8 mouse cellular contexts compared by ENCODE assay signal in the genomic region with DNA sequence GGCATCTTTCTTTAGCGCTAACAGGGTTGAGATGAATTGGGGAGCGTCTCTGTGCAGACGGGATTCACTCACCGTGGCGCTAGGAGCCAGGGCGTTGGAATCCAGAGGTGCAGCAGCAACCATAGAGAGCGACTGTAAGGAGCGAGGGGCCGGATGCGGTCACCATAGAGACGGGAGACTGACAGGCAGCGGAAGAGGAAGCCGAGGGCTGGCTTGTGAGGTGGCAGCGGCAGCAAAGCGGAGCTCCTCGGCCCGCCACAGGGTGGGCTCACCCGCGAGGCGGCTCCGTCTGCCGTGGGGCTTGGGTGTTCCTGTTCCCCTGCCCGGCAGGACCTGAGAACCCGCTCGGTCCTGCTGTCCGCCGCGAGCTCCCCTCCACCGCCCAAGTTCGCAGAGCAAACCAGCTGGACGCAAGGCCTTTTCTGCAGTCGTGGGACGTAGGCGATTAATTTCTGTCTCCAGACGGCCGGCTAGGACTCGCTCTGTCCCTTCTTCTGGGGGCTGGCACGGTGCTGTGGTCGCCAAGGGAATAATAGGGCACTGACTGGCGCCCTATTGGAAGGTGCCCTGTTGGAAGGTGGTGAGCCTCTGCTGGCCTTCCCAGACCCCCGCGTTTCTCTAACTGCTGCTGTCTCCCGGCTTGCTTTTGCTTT. TPM values are rescaled to one million over a fixed set of nuclear protein-coding genes. Genes with fewer than 3 reads are reported as not detected.
DNase-seq lines count a peak whose midpoint lies in the region; ATAC-seq and TF ChIP-seq lines count a peak whose summit lies in the region.

A gene (plus strand): TSS at position 195 of the 653 bp plus-strand sequence.

- no peak for TF ChIP-seq EP300 in stomach, postnatal 0 days (optimal IDR thresholded peaks at IDR 0.05)

- peak within 1 kb of the TSS; percentile 52 for H3K27ac ChIP-seq in bone marrow macrophage, adult 2 months (ENCODE audit: insufficient read depth, low read depth, low read length)
- peak within 1 kb of the TSS; percentile 70 for H3K27ac ChIP-seq in embryonic fibroblast, embryonic 13.5 days (ENCODE audit: insufficient read depth, low read length)
- H3K27ac ChIP-seq in heart, embryonic 11.5 days (ENCODE audit: low read depth, low read length), result peak within 1 kb of the TSS; percentile 84
- H3K27ac ChIP-seq in kidney, embryonic 15.5 days, result 0 out of 2 replicates have a peak within 1 kb of the TSS, but pooled peaks have one; percentile 61
- peak within 1 kb of the TSS; percentile 79 for H3K27ac ChIP-seq in liver, embryonic 13.5 days
- H3K27ac ChIP-seq in stomach, postnatal 0 days (replicated peaks), result peak within 1 kb of the TSS; percentile 26; the same call in 1 of the 2 replicates

- H3K9me3 ChIP-seq in heart, embryonic 11.5 days (replicated peaks; ENCODE audit: control insufficient read depth, low read length), result no peaks in the 10 kb centered on the region
- H3K9me3 ChIP-seq in kidney, embryonic 15.5 days (replicated peaks), result no peaks in the 10 kb centered on the region
- no peaks in the 10 kb centered on the region for H3K9me3 ChIP-seq in liver, embryonic 13.5 days (replicated peaks)
- no peaks in the 10 kb centered on the region for H3K9me3 ChIP-seq in stomach, postnatal 0 days (ENCODE audit: control insufficient read depth, low read length)

- H3K4me2 ChIP-seq in heart, embryonic 11.5 days, result peak within 1 kb of the TSS; percentile 72
- H3K4me2 ChIP-seq in kidney, embryonic 15.5 days, result peak within 1 kb of the TSS; percentile 72
- H3K4me2 ChIP-seq in liver, embryonic 13.5 days, result peak within 1 kb of the TSS; percentile 83
- peak within 1 kb of the TSS; percentile 86 for H3K4me2 ChIP-seq in stomach, postnatal 0 days (replicated peaks; ENCODE audit: low read depth)

- TF ChIP-seq CTCF in bone marrow macrophage, adult 2 months (IDR thresholded peaks at IDR 0.05; ENCODE audit: low read depth, low read length), result no peak
- no peak for TF ChIP-seq CTCF in embryonic fibroblast, embryonic 13.5 days (IDR thresholded peaks at IDR 0.05; ENCODE audit: borderline replicate concordance, insufficient read depth, low read length)
- no peak for TF ChIP-seq CTCF in stomach, postnatal 0 days (IDR thresholded peaks at IDR 0.05; ENCODE audit: low read depth)

- peak; percentile 99 for ATAC-seq in CD4-positive, CD25-positive, alpha-beta regulatory T cell, adult 4 months
- ATAC-seq in heart, embryonic 11.5 days (replicated peaks; ENCODE audit: insufficient number of reproducible peaks, low FRiP score, low TSS enrichment), result peak; percentile 77
- peak; percentile 90 for ATAC-seq in kidney, embryonic 15.5 days (replicated peaks; ENCODE audit: low FRiP score)
- peak; percentile 87 for ATAC-seq in liver, embryonic 13.5 days (ENCODE audit: low read depth)
- peak; percentile 79 for ATAC-seq in stomach, postnatal 0 days (ENCODE audit: low FRiP score, low TSS enrichment)

- H3K9ac ChIP-seq in heart, embryonic 11.5 days (ENCODE audit: low read depth, low read length), result peak within 1 kb of the TSS; percentile 90
- H3K9ac ChIP-seq in kidney, embryonic 15.5 days, result peak within 1 kb of the TSS; percentile 73
- peak within 1 kb of the TSS; percentile 87 for H3K9ac ChIP-seq in liver, embryonic 13.5 days
- peak within 1 kb of the TSS; percentile 78 for H3K9ac ChIP-seq in stomach, postnatal 0 days (ENCODE audit: low read length)

- under 1% methylated on average over 43 of the region's 43 CpGs for WGBS in heart, embryonic 11.5 days (ENCODE audit: insufficient replicate concordance)
- under 1% methylated on average over 42 of the region's 43 CpGs for WGBS in kidney, embryonic 15.5 days
- under 1% methylated on average over 43 of the region's 43 CpGs for WGBS in liver, embryonic 13.5 days (ENCODE audit: insufficient replicate concordance)
- under 1% methylated on average over 43 of the region's 43 CpGs for WGBS in stomach, postnatal 0 days

- H3K4me1 ChIP-seq in bone marrow macrophage, adult 2 months (ENCODE audit: control insufficient read depth, insufficient read depth, low read length), result peaks cover 8% of the 10 kb centered on the region
- H3K4me1 ChIP-seq in embryonic fibroblast, embryonic 13.5 days (ENCODE audit: control insufficient read depth, insufficient read depth, low read length), result peaks cover 13% of the 10 kb centered on the region
- H3K4me1 ChIP-seq in heart, embryonic 11.5 days (ENCODE audit: control insufficient read depth, insufficient read depth, low read length), result peaks cover 18% of the 10 kb centered on the region
- H3K4me1 ChIP-seq in kidney, embryonic 15.5 days, result peaks cover 33% of the 10 kb centered on the region
- peaks cover 43% of the 10 kb centered on the region for H3K4me1 ChIP-seq in liver, embryonic 13.5 days (replicated peaks)
- H3K4me1 ChIP-seq in stomach, postnatal 0 days (replicated peaks; ENCODE audit: control insufficient read depth, insufficient read depth), result 0 out of 2 replicates have a peak, but pooled peaks cover 2% of the 10 kb centered on the region

- H3K4me3 ChIP-seq in bone marrow macrophage, adult 2 months (ENCODE audit: insufficient read depth, low read length), result peak within 1 kb of the TSS; percentile 85
- H3K4me3 ChIP-seq in embryonic fibroblast, embryonic 13.5 days (ENCODE audit: insufficient read depth, low read length), result peak within 1 kb of the TSS; percentile 86
- H3K4me3 ChIP-seq in heart, embryonic 11.5 days (ENCODE audit: low read depth, low read length), result peak within 1 kb of the TSS; percentile 91
- peak within 1 kb of the TSS; percentile 76 for H3K4me3 ChIP-seq in kidney, embryonic 15.5 days (replicated peaks)
- peak within 1 kb of the TSS; percentile 93 for H3K4me3 ChIP-seq in liver, embryonic 13.5 days (replicated peaks)
- peak within 1 kb of the TSS; percentile 73 for H3K4me3 ChIP-seq in stomach, postnatal 0 days (ENCODE audit: low read depth, low read length)

- H3K27me3 ChIP-seq in heart, embryonic 11.5 days (ENCODE audit: control insufficient read depth, insufficient read depth, low read length), result no peaks in the 10 kb centered on the region
- H3K27me3 ChIP-seq in kidney, embryonic 15.5 days, result no peaks in the 10 kb centered on the region
- H3K27me3 ChIP-seq in liver, embryonic 13.5 days, result peaks cover 8% of the 10 kb centered on the region
- no peaks in the 10 kb centered on the region for H3K27me3 ChIP-seq in stomach, postnatal 0 days (ENCODE audit: control insufficient read depth, insufficient read depth, low read length)

- DNase-seq in liver, embryonic 13.5 days, result peak; percentile 68
- peak; percentile 88 for DNase-seq in neural tube, embryonic 10.5 days (ENCODE audit: extremely low spot score, low spot score)
- DNase-seq in stomach, postnatal 0 days (ENCODE audit: low spot score), result peak; percentile 88

- peaks cover 8% of the 10 kb centered on the region for H3K36me3 ChIP-seq in heart, embryonic 11.5 days (ENCODE audit: control insufficient read depth, insufficient read depth, low read length)
- H3K36me3 ChIP-seq in kidney, embryonic 15.5 days, result peaks cover 31% of the 10 kb centered on the region
- H3K36me3 ChIP-seq in liver, embryonic 13.5 days, result peaks cover 28% of the 10 kb centered on the region
- H3K36me3 ChIP-seq in stomach, postnatal 0 days (ENCODE audit: control insufficient read depth, insufficient read depth, low read length), result peaks cover under 1% of the 10 kb centered on the region; the same call in 1 of the 2 replicates

- 0 out of 2 replicates have a peak, but pooled peaks have one; percentile 3 for TF ChIP-seq POLR2A in bone marrow macrophage, adult 2 months (IDR thresholded peaks at IDR 0.05; ENCODE audit: borderline replicate concordance, low read depth, low read length)
- peak; percentile 87 for TF ChIP-seq POLR2A in embryonic fibroblast, embryonic 13.5 days (IDR thresholded peaks at IDR 0.05; ENCODE audit: low read depth, low read length)

RNA-seq across cellular contexts. Expression of the gene that starts here (rescaled TPM):
- polyA plus RNA-seq in CD4-positive, CD25-positive, alpha-beta regulatory T cell, adult 4 months (2017; shearing (Covaris generic)), result 10 to 100 TPM in 1 of 2 experiments, 1 to 10 TPM in 1; 9.3 to 15.6 TPM
- 29.9 and 31.5 TPM in 2 replicates for polyA plus RNA-seq in bone marrow macrophage, adult 2 months (2012; ENCODE audit: insufficient read depth, insufficient read length, missing spikeins)
- polyA plus RNA-seq in embryonic fibroblast, embryonic 13.5 days (2011; ENCODE audit: insufficient read length, low read depth, missing spikeins), result 45.5 and 54.6 TPM in 2 replicates
- 8.1 and 9.8 TPM in 2 replicates for polyA plus RNA-seq in heart, embryonic 11.5 days (2014; fragmentation: Nextera tagmentation; extraction: Ambion mirVana)
- 23.2 and 24.7 TPM in 2 replicates for polyA plus RNA-seq in kidney, embryonic 15.5 days (2015; fragmentation: Nextera tagmentation; extraction: Ambion mirVana)
- 11.8 and 12.7 TPM in 2 replicates for polyA plus RNA-seq in liver, embryonic 13.5 days (2015; fragmentation: Nextera tagmentation; extraction: Ambion mirVana)
- polyA plus RNA-seq in stomach, postnatal 0 days (2015; fragmentation: Nextera tagmentation; extraction: Ambion mirVana), result 18.2 and 19.2 TPM in 2 replicates

Comparison
In these comparisons a context has a peak if more than half of its experiments do, and no peak if none do; other contexts are left out.
1. Peak in every context shown above with its lines: DNase-seq, ATAC-seq, H3K4me3 ChIP-seq and H3K27ac ChIP-seq.
2. H3K27ac ChIP-seq: peak in every context shown above with its lines; median percentile 84 in heart, embryonic 11.5 days; 79 in liver, embryonic 13.5 days; 70 in embryonic fibroblast, embryonic 13.5 days; 61 in kidney, embryonic 15.5 days; 52 in bone marrow macrophage, adult 2 months; 26 in stomach, postnatal 0 days.